Mouse (Mus musculus) spleen, adult 12 weeks (tissue): ENCODE results near the gene Zbtb38.

ENCODE experiments used
- DNase-seq: peaks from one replicate; pipeline ENCODE4 v3.0.0; 2022; ENCODE audit warnings: low spot score

The Zbtb38 gene

DNA sequence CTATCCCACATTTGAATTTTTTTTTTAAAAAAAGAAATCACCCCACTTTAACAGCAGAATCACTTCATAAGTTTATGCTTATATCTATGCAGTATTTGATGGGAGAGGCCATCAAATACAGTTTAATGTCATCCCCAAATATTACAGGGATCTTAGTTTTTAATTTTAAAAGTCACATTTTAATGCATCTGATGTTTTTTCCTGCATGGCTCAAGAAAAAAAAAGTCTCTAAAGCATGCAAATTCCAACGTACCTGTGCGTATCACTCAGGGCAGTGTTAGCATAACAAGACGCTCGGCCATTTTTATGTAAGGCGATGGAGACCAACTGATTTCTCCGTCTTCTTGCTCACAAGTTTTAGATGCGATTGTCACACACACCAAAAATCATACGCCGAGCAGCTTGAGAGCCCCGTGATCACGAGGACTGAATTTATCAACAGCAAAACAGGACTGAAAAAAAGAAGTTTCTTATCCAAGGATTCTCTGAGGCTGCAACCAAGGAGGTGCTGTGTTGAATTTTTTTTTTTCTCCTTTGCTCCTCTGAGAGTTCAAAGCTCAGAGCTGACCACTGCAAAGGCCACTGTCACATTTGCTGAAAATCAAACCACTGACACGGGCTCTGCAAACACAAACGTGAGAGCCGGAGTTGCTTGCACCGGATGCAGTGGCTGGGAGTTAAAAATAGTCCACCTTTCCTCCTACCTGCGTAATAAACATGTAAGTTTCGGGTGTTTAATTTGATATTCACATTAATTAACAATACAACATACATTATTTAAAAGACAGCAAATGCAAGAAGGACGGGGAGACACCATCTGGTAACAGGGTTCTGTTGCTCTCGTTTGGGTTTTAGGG is 21.4 kb downstream of the Zbtb38 start:
- DNase-seq: no peak

DNA sequence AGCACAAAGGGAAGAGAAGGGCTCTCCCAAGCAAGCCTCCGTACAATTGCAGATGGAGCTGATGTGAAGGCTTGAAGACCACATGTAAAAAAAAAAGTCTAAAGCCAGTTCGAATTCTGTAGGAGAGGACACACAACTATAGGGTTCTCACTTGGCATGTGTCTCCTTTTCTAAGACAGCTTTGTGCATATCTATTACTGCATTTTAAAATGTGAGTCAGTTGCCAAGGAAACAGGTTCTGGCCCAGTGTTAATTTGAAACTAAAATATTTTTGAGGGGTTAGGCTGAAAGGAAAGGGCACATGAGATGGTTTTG is 22.4 kb downstream of the Zbtb38 start:
- no peak for DNase-seq

DNA sequence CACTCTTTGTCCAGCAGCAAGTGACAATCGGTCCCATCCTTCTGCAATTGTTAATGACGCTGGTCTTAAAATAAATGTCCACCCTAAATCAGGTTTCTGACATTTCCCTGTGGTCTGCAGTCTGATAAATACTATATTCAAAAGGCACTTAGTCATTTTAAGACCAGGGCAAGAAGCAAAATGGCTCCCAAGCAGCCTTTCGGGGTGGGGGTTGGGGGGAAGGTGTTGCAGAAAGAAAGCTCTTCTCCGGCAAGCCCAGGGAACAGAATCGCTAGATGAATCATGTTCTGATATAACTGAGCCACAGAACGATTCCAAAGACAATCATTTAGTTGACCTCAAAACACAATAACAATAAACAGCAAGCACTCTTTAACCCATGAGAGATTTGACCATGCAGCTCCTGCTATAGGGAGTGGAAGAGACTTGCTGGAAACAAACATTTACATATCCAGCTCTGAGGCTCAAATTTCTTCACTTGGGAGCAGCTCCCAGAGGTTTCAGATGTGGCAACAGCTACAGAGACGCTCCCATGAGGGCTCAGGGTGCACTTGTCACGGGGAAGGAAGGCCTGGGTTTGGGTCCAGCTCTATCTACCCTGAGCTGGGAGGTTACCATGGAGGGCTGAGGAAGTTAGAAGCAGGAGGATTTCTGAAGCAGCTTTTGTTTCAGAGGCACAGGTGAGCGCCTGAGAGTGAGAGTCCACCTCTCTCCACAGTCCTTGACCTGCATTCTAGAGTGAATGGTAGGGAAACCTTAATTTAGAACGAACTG is 22.9 kb downstream of the Zbtb38 start:
- no peak for DNase-seq

DNA sequence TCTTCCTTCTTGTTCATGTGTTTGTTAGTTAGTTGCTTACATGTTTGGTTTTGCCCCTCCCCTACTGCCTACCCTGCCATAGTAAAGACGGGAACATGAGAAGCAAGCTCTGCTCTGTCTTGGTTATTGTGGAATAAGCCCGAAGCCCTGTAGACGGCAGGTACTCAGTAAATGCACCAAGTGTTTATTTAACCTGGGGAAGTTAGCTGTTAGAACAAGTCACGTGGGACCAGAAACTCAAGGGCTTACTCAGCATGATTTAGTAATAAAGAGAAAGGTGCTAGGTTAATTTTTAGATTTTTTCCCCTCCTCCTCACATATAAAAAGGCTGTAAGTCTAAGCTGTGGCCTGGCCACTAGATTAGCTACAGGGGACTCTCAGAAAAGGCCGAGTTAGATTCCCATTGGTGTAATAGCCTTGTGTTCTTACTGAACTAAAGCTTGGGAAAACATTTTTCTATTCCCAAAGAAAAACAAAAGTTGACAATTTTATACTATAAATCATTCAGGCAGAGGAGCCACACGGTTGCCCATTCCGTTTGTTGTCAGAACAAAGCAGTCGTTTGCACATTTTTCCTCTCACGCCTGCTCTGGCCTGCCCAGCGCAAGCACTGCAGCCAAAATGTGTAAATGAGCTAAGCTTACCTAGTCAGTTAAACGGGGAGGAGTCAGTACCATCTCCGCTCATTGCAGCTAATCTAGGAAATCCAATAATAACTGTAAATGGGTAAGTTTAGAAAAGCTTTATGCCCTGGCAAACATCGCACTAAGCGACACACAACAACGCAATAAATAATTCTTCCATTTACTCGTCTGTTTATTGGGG is 24.1 kb downstream of the Zbtb38 start:
- DNase-seq: no peak

DNA sequence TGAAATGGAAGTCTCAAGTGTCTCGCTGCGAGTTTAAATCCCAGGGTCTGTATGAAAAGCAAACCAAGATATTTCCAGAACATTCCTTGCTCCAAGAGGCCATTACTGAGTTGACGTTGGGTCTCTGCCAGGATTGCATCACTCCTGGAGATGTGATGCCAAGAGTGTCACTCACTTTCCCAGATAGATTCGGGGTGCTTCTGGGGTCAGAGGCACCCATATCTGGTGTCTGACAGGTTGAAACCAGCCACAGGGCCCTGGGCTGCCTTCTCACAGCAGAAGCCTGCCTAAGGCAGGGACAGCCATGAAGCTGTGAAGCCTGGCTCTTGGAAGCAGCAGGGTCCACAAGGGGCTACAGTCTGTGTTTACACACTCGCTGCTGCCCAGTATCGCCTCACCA is 24.9 kb downstream of the Zbtb38 start:
- no peak for DNase-seq

DNA sequence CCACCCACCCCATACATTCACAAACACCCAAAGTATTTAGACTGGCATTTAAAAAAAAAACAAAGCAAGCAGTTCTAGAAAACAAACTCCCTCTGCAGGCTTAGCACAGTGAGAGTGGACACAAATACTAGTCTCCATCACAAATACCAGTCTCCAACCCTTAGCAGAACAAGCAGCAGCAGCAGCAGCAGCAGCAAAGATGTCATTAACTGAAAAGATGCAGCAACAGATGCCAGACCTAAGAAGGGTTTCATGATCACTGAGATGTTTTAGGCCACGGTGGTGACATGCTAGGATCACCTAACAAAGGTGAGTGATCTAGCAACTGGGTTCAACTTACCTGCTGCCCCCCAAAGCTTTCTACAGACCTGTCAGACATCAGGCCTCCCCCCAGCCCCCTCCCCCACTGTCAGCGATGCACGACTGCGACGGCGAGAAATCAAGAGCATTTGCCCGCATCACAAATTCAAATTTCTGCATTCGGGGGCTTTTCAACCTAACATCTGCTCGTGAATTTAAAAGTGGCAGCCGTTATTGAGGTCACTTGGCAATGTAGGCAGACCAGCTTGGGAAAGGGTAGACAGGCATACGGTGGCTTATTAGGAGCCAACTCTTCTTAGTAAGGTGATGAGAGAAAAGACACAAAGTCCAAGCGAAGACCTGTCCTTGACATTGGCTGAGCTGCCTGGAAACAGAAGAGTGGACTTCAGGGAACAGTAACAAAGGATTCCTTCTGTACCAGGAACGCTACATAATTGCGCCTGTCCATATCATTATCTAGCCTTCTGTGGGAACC is 26.1 kb downstream of the Zbtb38 start:
- no peak for DNase-seq

DNA sequence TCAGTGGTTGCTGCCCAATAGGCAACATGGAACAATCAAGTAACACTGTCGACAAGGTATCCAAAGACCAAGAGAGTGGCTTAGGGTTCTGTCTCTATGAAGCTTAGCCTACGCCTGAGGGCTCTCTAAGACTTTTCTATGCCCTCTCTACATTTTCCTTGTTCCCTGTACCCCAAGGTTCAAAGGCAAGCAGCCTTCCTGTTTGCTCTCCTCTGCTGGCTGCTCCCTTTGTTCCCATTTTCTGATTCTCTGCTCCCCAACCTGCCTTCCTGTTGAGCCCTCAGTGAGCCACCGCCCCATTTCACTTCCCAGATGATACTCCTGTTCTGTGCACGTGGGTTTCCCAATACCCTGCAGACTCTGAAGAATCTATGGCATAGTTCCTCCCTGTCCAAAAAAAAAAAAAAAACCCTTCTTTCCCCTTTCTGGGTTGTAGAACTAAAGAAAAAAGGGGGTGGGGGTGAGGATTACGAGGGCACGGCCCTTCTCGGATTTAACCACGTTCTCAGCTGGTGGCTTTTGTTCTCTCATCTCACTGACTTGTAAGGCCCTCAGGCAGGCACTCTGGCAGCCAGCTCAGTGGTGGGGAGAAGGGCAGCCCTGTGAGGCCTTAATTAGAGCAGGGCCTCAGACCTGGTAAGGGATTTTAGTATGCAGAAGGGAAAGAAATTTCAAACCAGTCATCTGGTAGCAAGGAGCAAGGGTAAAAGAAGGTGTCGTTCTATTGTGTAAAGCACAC is 26.9 kb downstream of the Zbtb38 start:
- no peak for DNase-seq

DNA sequence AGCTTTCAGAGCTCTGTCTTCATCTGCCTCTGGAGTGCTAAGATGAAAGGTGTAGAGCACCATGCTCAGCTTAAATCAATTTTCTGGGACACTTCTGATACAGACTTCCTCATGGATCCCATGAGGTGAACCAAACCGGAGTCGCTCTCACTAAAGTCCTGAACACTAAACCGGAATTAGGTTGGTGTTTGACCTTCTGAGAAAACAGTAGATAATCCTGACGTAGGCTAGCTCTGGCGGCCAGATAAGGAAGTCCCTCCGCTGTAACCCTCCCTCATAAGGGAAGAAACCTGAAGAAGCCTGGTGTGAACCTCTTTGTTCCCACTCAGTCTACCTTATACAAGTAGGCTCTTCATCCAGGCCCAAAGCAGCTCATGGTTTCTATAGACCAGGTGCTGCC is 29.0 kb downstream of the Zbtb38 start:
- no peak for DNase-seq

DNA sequence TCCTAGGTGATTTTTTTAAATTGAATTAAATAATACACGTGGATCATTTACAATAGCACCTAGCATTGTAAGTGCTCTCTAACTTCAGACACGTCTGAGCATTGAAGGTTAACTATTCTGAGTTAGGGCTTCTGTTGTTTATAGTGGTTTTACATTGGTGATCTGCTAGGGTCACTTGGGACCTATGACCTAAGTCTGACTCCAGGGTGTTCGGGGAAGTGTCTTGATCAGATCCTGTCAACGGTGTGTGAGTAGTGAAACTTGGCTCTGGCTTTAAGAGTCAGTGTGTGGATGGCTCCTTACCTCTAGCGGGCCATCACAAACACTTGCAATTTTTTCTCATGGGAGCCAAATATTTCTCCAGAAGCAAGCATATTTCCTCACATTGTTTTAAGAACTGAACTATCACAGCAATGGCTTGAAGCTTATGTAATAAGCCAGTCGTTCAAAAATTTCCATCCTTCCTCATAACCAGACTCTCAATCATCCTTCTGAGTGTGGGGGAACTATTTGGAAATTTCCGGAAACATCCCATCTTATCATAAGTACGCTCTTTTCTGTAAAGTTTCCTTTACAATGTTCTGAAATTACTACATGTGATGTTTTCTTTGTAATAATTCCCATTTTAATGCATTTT is 31.4 kb downstream of the Zbtb38 start:
- no peak for DNase-seq

DNA sequence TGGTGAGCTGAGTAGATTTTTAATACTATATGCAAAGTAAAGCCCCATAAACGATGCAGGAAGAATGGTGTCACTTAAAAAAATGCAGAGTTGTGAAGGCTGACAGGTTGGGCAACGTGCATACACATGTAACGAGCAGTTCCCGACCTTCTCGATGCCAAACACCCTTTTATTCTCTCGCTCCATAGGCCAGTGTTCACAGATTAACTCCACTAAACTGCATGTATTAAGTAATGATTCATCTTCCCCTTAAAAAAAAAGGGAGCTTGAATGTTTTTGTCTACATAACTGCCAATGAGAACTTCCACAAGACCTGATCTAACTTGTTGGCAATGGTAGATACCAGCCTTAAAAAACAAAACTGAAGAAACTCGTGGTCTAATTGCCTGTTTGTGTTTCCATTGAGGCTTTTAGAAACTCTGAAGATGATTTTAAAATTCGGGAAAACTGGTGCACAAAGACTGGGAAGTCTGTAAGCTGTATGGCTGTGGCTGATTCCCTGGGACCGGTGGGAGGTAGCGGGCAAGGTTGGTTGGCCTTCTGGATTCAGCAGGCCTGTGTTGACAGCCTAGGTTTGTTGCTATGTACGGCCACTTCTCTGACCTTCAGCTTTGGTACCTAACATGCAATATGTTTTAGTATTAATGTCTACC is 32.0 kb downstream of the Zbtb38 start:
- no peak for DNase-seq

DNA sequence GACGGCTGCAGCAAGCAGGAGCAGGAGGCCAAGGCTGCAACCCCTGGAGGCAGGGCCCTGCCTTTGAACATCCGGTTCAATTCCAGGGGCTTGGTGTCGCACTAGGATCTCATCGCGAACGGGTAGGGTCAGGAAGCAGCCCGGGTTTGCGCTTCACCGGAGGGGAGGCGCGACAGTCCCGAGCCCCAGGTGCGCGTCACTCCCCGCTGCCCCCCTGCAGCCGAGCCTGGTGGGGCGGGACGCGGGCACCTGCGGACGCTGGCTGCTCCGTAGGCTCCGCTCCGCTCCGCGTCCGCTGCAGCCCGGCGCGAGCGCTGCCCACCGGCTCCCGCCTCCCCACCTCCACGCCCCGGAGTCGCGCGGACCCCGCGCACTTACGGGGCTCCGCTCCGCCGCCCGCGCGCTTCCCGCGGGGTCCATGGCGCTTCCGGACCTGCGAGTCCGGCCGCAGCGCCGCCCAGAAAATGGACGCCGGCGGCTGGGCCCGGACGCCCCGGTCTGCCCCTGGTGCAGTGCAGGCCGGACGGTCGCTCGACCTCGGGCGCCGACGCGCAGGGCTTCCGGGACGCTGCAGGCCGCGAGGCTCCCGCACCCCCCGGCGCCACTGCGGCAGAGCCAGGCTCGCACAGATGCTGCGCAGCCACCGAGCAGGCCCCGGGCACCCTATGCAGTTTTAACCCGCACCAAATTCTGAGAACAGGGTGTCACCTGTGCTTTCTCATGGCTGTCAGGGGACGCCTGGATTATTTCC is 33.0 kb downstream of the Zbtb38 start:
- DNase-seq: peak; percentile 62

DNA sequence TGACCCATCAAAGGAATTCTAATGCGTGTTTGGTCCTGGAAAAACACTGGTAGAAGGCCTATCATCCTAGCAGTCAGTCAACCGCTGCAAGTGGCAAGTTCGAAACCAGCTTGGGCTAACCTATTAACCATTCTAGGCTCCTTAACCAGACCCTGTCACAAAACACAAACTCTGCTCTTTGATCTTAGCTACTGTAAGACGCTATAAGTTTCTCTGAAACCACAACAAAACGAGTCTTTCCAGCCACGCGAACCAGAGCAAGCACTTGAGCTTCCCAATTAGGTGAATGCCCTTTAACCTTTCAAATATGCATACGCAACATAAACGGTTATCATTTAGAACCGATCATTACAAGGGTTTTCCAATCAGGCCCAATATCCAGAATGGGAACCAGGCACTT is 33.7 kb downstream of the Zbtb38 start:
- DNase-seq: no peak

DNA sequence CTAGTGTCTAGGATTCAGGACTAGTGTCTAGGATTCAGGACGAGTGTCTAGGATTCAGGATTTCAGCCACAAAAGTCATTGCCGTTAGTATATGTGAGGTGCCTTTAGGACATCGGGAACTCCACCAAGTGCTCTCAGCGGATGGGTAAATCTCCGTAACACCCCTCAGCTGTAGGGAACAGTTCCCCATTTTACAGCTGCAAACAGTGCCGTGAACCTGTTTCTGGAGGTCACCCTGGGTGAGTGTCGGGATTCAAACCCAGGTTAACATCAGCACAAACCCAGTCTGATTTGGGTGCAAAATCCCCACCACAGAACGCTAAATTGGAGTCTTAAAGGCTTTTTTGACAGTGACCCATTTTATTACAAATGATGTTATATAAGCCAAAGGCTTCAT is 34.2 kb downstream of the Zbtb38 start:
- no peak for DNase-seq

DNA sequence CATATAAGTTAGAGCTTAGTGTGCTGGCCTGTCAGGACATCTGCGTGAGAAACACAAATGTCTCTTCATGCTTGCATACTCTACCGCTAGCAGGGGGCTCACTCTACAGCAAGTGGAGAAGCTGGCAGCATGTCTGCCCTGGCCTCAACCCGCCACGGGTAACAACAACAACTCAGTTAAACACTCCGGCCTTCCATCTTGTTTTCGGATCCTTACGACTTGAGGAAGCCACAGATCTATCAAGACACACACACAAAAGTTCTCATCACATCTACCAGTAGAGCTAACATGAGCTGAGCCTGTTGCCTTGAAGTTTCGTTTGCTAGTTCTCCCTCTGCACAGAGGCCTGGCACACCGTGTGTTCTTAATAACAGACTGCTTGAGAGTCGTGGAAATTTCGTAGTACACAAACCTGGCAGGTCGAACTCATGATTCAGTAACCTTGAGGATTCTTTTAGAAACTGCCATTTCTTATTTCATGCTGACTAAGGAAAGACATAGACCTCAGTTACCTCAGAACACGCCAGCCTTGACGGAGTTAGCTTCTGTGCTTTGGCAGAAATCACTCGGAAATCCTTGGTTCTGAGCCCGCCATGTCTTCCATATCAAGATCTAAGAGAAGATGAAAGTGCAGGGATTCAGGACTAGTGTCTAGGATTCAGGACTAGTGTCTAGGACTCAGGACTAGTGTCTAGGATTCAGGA is 34.8 kb downstream of the Zbtb38 start:
- DNase-seq: no peak

DNA sequence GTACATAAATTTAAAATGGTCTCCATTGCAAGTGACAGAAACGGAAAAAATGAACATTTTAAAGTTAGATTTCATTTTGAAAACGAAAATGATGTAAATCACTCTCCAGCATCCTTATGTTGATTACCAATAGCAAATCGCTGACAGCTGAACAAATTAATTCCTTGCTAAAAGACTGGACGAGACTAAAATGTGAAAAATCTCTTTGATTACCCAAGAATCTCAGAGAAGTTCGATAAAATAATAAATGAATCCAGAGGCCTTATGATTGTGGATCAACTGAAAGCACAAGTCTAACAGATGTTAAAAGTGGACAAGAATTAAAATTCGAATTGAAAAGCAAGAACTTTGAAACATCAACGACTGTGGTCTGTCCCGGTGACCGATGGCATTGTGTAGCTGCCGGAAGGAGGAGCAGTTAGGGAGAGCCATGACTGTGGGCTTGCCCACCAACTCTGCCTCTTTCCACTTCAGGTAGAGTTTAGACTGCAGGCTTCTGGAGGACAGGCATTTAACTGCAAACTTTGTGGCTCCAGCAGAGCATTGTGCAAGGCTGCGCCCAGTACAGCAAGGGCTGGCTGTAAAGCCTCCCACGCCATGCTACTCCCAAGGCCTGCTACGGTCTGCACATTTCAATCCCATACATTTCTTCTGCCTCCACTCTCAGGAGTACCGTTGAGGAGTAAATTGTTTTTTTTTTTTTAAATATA is 35.7 kb downstream of the Zbtb38 start:
- DNase-seq: no peak

DNA sequence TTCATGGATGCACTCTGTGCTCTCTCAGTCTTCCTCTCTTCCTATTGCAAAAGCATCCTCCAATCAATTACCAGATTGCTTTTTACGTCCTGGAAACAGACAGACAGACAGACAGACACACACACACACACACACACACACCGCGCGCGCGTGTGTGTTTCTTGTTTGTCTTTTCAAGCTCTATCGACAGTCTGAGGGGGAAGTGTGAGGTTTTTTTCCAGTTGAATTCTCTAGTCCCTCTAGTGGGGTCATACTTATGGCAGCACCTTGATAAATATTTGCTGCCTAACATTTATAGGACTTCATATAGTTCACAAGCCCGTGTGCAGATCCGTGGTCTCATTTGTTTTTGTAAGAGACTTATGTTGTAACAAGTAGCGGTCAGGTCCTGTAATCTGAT is 36.5 kb downstream of the Zbtb38 start:
- DNase-seq: no peak

DNA sequence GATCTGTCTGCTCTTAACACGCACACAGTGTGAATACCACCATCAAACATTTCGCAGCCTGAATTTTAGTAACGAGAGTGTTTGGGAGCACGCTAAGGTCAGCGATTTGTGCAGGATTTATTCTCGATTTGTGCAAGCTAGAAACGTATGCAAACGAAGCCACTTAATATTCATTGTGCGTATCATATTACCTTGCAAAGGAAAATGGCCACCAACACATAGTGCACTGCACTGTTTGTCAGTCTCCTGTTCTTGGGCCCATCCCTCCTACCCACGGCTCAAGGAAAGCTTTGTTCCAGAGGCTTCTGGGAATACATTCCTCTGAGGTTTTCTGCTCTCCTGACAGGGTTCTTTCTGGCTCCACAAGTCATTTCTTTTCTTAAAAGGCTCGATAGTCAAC is 37.5 kb downstream of the Zbtb38 start:
- no peak for DNase-seq
